Mouse (Mus musculus) intestine, postnatal 0 days (tissue): Measurements from ENCODE around the gene Gas2l3. TPM values are rescaled to one million over a fixed set of nuclear protein-coding genes. Genes with fewer than 3 reads are reported as not detected.

ENCODE experiments used
- ATAC-seq: fragments of 200-750 bp; cut with Nextera tagmentation; 2 replicates; pipeline ENCODE4 v1.8.0; 2017; ENCODE audit warnings: mild to moderate bottlenecking, moderate TSS enrichment, moderate library complexity
- H3K27ac ChIP-seq: fragments of 300-500 bp; sonication (generic); 2 replicates; pipeline ENCODE4 v1.5.1; 2014; ENCODE audit warnings: mild to moderate bottlenecking, low read depth, low read length, moderate library complexity
- H3K27me3 ChIP-seq: fragments of 300-500 bp; sonication (generic); replicated peaks from 2 replicates; pipeline ENCODE4 v1.6.1; 2014; ENCODE audit warnings: low read length, mixed read lengths; ENCODE audit not compliant: control insufficient read depth, insufficient read depth
- H3K36me3 ChIP-seq: fragments of 300-500 bp; sonication (generic); 2 replicates; pipeline ENCODE4 v1.6.1; 2014; ENCODE audit warnings: mild to moderate bottlenecking, moderate library complexity; ENCODE audit not compliant: control insufficient read depth, insufficient read depth
- H3K4me1 ChIP-seq: fragments of 300-500 bp; sonication (generic); replicated peaks from 2 replicates; pipeline ENCODE4 v1.6.1; 2014; ENCODE audit warnings: antibody characterized with exemption, low read length, mixed read lengths; ENCODE audit not compliant: control insufficient read depth, insufficient read depth
- H3K4me2 ChIP-seq: fragments of 300-500 bp; sonication (generic); replicated peaks from 2 replicates; pipeline ENCODE4 v1.6.1; 2014; ENCODE audit warnings: low read depth, mild to moderate bottlenecking, moderate library complexity
- H3K4me3 ChIP-seq: fragments of 300-500 bp; sonication (generic); 2 replicates; pipeline ENCODE4 v1.5.1; 2014; ENCODE audit warnings: low read depth, low read length
- H3K9ac ChIP-seq: fragments of 300-500 bp; sonication (generic); 2 replicates; pipeline ENCODE4 v1.6.1; 2014; ENCODE audit warnings: mild to moderate bottlenecking, low read depth, low read length
- H3K9me3 ChIP-seq: fragments of 300-500 bp; sonication (generic); 2 replicates; pipeline ENCODE4 v1.6.1; 2016; ENCODE audit warnings: mixed run types; ENCODE audit not compliant: control insufficient read depth
- CTCF ChIP-seq: sonication (generic); IDR thresholded peaks from 2 replicates; pipeline ENCODE4 v1.5.1; 2016; ENCODE audit warnings: low read depth, mild to moderate bottlenecking, control low read depth, antibody characterized with exemption, moderate library complexity
- WGBS: fragments of 180-500 bp; shearing (Covaris S2); extraction: QIAGEN DNeasy Blood & Tissue Kit; methylation state at CpG from one replicate; pipeline ENCODE4 v1.1.7; 2014; 5-methylcytosine and 5-hydroxymethylcytosine counted together
- polyA plus RNA-seq: library from polyadenylated mRNA; unstranded; fragments of >200 nt; fragmentation: Nextera tagmentation; extraction: Ambion mirVana; gene quantifications from 2 replicates; pipeline ENCODE4 v1.2.1, GENCODE M21; 2015

Gas2l3 gene
- polyA plus RNA-seq, 1 experiment from 2014 or later: 5.6 TPM

GRCm38 (mm10) chr10:89395321-89395720, 48.4 kb downstream of the Gas2l3 start:
- Histone ChIP-seq H3K36me3 (no peaks in the 10 kb centered on the region), H3K4me1 (no peaks in the 10 kb centered on the region), H3K9me3 (no peaks in the 10 kb centered on the region), H3K9ac (no peak overlapping the region), H3K4me2 (peak overlapping the region; percentile 0; the same call in 1 of the 2 replicates), H3K27ac (no peak overlapping the region), H3K4me3 (no peak overlapping the region), H3K27me3 (no peaks in the 10 kb centered on the region)
- TF ChIP-seq CTCF: no peak
- 41% methylated on average over 7 of the region's 7 CpGs for WGBS
- ATAC-seq: no peak

GRCm38 (mm10) chr10:89392687-89393086, 51.1 kb downstream of the Gas2l3 start:
- H3K27ac ChIP-seq: no peak overlapping the region
- H3K9ac ChIP-seq: no peak overlapping the region
- no peaks in the 10 kb centered on the region for H3K27me3 ChIP-seq
- WGBS: 60% methylated on average over 4 of the region's 4 CpGs
- no peak for TF ChIP-seq CTCF
- no peak overlapping the region for H3K4me2 ChIP-seq
- H3K4me3 ChIP-seq: no peak overlapping the region
- H3K36me3 ChIP-seq: no peaks in the 10 kb centered on the region
- no peaks in the 10 kb centered on the region for H3K4me1 ChIP-seq
- no peaks in the 10 kb centered on the region for H3K9me3 ChIP-seq
- no peak for ATAC-seq

GRCm38 (mm10) chr10:89391571-89392163, 52.1 kb downstream of the Gas2l3 start:
- WGBS: 91% methylated on average over 4 of the region's 4 CpGs
- Histone ChIP-seq H3K4me1 (no peaks in the 10 kb centered on the region), H3K27ac (no peak overlapping the region), H3K4me3 (no peak overlapping the region), H3K9ac (no peak overlapping the region), H3K9me3 (no peaks in the 10 kb centered on the region), H3K36me3 (no peaks in the 10 kb centered on the region), H3K27me3 (no peaks in the 10 kb centered on the region), H3K4me2 (no peak overlapping the region)
- ATAC-seq: no peak
- no peak for TF ChIP-seq CTCF

GRCm38 (mm10) chr10:89386461-89386860, 57.3 kb downstream of the Gas2l3 start:
- no peak overlapping the region for H3K4me2 ChIP-seq
- H3K36me3 ChIP-seq: no peaks in the 10 kb centered on the region
- no peak overlapping the region for H3K27ac ChIP-seq
- no peaks in the 10 kb centered on the region for H3K27me3 ChIP-seq
- ATAC-seq: no peak
- H3K4me3 ChIP-seq: no peak overlapping the region
- 69% methylated on average over 3 of the region's 3 CpGs for WGBS
- no peak for TF ChIP-seq CTCF
- no peaks in the 10 kb centered on the region for H3K9me3 ChIP-seq
- H3K9ac ChIP-seq: no peak overlapping the region
- H3K4me1 ChIP-seq: no peaks in the 10 kb centered on the region

- Histone ChIP-seq H3K4me1 (no peaks in the 10 kb centered on the region), H3K4me2 (no peak overlapping the region), H3K9ac (no peak overlapping the region), H3K27me3 (no peaks in the 10 kb centered on the region), H3K9me3 (no peaks in the 10 kb centered on the region), H3K4me3 (no peak overlapping the region), H3K27ac (no peak overlapping the region), H3K36me3 (no peaks in the 10 kb centered on the region)
- ATAC-seq: no peak
- peak; percentile 89 for TF ChIP-seq CTCF
- WGBS: 9% methylated on average over 5 of the region's 5 CpGs
These were observed 60.3 kb downstream of the Gas2l3 start for GRCm38 (mm10) chr10:89383462-89383861.

- no peak overlapping the region for H3K4me3 ChIP-seq
- TF ChIP-seq CTCF: no peak
- no peak for ATAC-seq
- H3K4me1 ChIP-seq: no peaks in the 10 kb centered on the region
- WGBS: 75% methylated on average over 4 of the region's 4 CpGs
- no peaks in the 10 kb centered on the region for H3K9me3 ChIP-seq
- no peak overlapping the region for H3K4me2 ChIP-seq
- H3K36me3 ChIP-seq: no peaks in the 10 kb centered on the region
- no peak overlapping the region for H3K27ac ChIP-seq
- H3K27me3 ChIP-seq: no peaks in the 10 kb centered on the region
- no peak overlapping the region for H3K9ac ChIP-seq
These were observed 66.0 kb downstream of the Gas2l3 start for GRCm38 (mm10) chr10:89377750-89378149.

- Histone ChIP-seq H3K4me3 (no peak overlapping the region), H3K4me2 (no peak overlapping the region), H3K27me3 (no peaks in the 10 kb centered on the region), H3K36me3 (no peaks in the 10 kb centered on the region), H3K9ac (no peak overlapping the region), H3K27ac (no peak overlapping the region), H3K9me3 (no peaks in the 10 kb centered on the region), H3K4me1 (no peaks in the 10 kb centered on the region)
- WGBS: 8% methylated on average over 1 of the region's 1 CpGs
- no peak for ATAC-seq
- no peak for TF ChIP-seq CTCF
These were observed 73.7 kb downstream of the Gas2l3 start for GRCm38 (mm10) chr10:89370051-89370450.
